Mouse (Mus musculus) embryonic fibroblast, embryonic 13.5 days (primary cell): Measurements from ENCODE around the gene Rab9b. TPM values are rescaled to one million over a fixed set of nuclear protein-coding genes. Genes with fewer than 3 reads are reported as not detected.

ENCODE experiments used
- H3K27ac ChIP-seq: 2 replicates; pipeline ENCODE4 v1.5.1; 2012; ENCODE audit warnings: low read length, control low read depth, inconsistent platforms; ENCODE audit not compliant: insufficient read depth
- H3K4me1 ChIP-seq: 2 replicates; pipeline ENCODE4 v1.6.1; 2011; ENCODE audit warnings: low read length; ENCODE audit not compliant: control insufficient read depth, insufficient read depth
- H3K4me3 ChIP-seq: 2 replicates; pipeline ENCODE4 v1.5.1; 2011; ENCODE audit warnings: mild to moderate bottlenecking, control low read depth, low read length; ENCODE audit not compliant: insufficient read depth
- CTCF ChIP-seq: IDR thresholded peaks from 2 replicates; pipeline ENCODE4 v1.5.1; 2011; ENCODE audit warnings: mild to moderate bottlenecking, control low read depth, low read length, moderate library complexity, borderline replicate concordance; ENCODE audit not compliant: insufficient read depth
- POLR2A ChIP-seq: IDR thresholded peaks from 2 replicates; pipeline ENCODE4 v1.6.1; 2011; ENCODE audit warnings: low read depth, mild to moderate bottlenecking, control low read depth, low read length, moderate library complexity
- polyA plus RNA-seq: library from polyadenylated mRNA; stranded (reverse); fragments of >200 nt; gene quantifications from 2 replicates; pipeline ENCODE4 v1.2.4, GENCODE M21; 2011; ENCODE audit warnings: low read depth; ENCODE audit not compliant: missing spikeins, insufficient read length

Rab9b gene
- 0.12 TPM in 1 of 2 replicates, not detected in the other for polyA plus RNA-seq

GRCm38 (mm10) chrX:136868061-136869040, at the start of gene Rab9b:
Gene Rab9b, minus strand, starts transcription at chrX:136868755.
- Histone ChIP-seq H3K27ac (no peak within 1 kb of the TSS), H3K4me1 (no peaks in the 10 kb centered on the region), H3K4me3 (peak within 1 kb of the TSS; percentile 50)
- TF ChIP-seq POLR2A (no peak), CTCF (no peak)

DNA sequence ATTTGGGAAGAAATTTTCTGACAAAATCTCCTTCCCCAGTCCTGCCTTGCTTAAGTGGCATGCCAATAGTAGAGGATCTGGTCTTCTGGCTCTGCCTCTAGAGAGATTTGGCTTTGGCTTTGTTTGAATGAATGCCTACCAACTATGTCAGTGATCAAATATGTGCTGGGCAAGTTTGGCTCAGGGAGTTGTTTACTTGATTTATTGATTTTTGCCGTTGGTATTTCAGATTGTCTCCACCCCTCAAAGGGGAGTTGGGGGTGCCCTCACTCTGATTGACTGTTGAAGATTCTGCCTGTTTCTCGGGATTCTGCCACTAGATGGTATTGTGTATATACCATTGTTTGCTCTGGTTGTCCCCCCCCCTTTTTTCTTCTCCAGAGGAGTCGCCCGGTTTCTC, 35.8 kb upstream of the Rab9b start:
- TF ChIP-seq POLR2A (no peak), CTCF (no peak)
- H3K4me1 ChIP-seq, result no peaks in the 10 kb centered on the region
- no peak overlapping the region for H3K27ac ChIP-seq
- no peak overlapping the region for H3K4me3 ChIP-seq

GRCm38 (mm10) chrX:136895757-136896156, 27.2 kb upstream of the Rab9b start:
- TF ChIP-seq POLR2A (no peak), CTCF (no peak)
- Histone ChIP-seq H3K4me3 (no peak overlapping the region), H3K27ac (no peak overlapping the region), H3K4me1 (no peaks in the 10 kb centered on the region)

DNA sequence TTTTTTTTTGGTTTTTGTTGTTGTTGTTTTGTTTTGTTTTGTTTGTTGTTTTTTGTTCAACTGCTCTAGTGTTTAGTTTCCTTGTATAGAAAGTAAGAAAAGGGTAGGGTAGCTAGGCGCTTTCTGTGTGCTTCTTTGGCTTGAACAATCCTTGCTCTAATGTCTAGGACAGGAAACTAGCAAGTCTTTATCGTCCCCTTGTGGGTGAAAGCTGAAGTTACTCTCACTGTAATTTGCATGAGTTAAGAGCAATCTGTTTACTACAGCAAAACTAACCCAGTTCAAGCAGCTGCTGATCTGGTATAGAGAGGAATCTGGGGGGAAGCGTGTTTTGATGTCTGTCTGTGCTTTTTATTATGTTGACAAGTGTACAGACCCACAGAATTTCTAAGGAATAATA, 18.3 kb downstream of the Rab9b start:
- no peak overlapping the region for H3K4me3 ChIP-seq
- no peak overlapping the region for H3K27ac ChIP-seq
- TF ChIP-seq CTCF, result no peak
- TF ChIP-seq POLR2A, result no peak
- no peaks in the 10 kb centered on the region for H3K4me1 ChIP-seq

DNA sequence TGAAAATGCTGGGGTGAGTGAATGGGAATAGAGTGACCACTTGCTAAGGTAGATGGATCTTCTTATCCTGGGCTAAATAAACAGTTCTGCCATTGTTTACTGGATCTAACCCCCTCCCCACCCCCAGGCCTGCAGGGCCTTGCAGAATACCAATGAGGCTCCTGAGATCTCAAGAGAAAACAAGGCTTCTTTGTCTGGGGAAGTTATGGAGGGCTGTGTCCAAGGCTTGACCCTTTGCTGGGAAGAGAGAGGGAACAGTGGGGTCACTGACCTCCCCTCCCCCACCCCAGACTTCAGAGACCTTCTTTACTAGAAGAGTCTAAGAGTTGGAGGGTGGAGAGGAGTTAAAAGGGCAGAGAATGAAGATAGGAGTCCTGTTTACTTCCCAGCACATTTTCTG, 39.9 kb downstream of the Rab9b start:
- H3K4me3 ChIP-seq, result no peak overlapping the region
- H3K4me1 ChIP-seq, result no peaks in the 10 kb centered on the region
- TF ChIP-seq POLR2A (no peak), CTCF (no peak)
- H3K27ac ChIP-seq, result no peak overlapping the region

DNA sequence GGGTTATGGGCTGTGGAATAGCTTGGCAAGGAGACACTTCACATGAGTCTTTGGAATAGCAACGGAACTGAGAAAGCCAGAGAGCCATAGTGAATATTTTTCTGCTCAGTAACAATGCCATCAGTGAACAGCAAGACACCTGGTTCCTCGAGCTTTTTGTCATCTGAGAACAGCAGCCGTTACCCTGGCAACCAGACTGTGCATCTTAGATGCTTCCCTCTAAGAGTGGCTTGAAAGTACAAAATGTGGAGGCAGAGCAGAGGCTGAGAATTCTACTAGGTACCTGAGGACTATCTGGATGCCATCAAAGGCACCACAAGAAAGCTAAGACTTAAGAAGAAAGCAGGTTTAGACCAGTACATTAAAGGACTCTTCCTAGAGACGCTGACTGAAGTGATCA, 43.5 kb downstream of the Rab9b start:
- H3K4me3 ChIP-seq, result no peak overlapping the region
- H3K27ac ChIP-seq, result no peak overlapping the region
- TF ChIP-seq CTCF, result no peak
- no peak for TF ChIP-seq POLR2A
- H3K4me1 ChIP-seq, result no peaks in the 10 kb centered on the region

DNA sequence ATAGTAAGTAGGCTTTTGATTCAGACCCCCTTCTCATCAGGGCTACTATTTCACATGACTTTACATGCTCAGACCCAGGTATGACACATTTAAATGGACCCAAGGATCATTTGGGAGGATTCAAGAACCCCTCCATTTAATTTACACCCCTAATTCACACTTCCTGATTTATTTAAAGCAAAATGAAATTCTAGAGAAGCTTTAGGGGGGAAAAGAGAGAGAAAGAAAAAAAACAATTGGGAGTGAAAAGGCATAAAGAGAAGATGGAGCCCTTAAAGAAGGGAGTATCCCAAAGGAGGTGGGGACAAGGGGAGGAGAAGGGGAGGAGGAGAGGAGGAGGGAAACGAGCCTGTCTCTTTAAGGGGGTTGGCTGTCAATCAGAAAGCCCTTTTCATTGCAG, 46.2 kb downstream of the Rab9b start, which contains the start of gene Plp1:
Gene Plp1 (plus strand): TSS at position 301 of the 400 bp plus-strand sequence.
- H3K27ac ChIP-seq, result no peak within 1 kb of the TSS
- TF ChIP-seq CTCF, result no peak
- TF ChIP-seq POLR2A, result no peak
- H3K4me3 ChIP-seq, result no peak within 1 kb of the TSS
- no peaks in the 10 kb centered on the region for H3K4me1 ChIP-seq

GRCm38 (mm10) chrX:136820250-136820649, 48.3 kb downstream of the Rab9b start:
- Histone ChIP-seq H3K4me3 (no peak overlapping the region), H3K27ac (no peak overlapping the region), H3K4me1 (no peaks in the 10 kb centered on the region)
- TF ChIP-seq CTCF, result peak; percentile 51; the same call in 1 of the 2 replicates
- TF ChIP-seq POLR2A, result no peak

DNA sequence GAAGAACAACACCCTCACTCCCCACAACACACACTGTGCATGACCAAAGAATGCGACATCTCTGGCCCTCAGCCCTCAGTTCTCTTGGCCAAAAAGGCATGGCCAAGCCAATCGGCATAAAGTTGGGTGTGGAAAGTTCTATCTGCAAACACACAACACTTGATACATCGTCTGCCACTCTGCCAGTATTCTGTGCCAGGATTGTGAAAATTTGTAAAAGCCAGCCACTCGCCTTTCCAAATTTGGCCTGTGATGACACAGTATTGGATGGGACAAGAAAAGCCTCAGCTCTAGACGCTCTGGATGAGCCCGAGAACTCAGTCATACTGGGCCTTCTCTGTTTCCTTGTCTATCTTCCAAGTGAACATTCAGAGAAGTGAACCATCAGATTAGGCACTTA, 48.8 kb downstream of the Rab9b start:
- Histone ChIP-seq H3K4me1 (no peaks in the 10 kb centered on the region), H3K4me3 (no peak overlapping the region), H3K27ac (no peak overlapping the region)
- no peak for TF ChIP-seq CTCF
- no peak for TF ChIP-seq POLR2A

Other genes starting within 250 kb of the Rab9b start
- gene Tceal1, start 160.8 kb downstream of the Rab9b start, polyA plus RNA-seq, result 6.1 and 7.6 TPM in 2 replicates
- gene Morf4l2, start 125.1 kb downstream of the Rab9b start, polyA plus RNA-seq, result 634 and 777 TPM in 2 replicates
- gene Glra4, start 88.6 kb downstream of the Rab9b start, polyA plus RNA-seq, result not detected in 2 replicates
- 1.2 and 2.6 TPM in 2 replicates for gene Plp1, start 46.1 kb downstream of the Rab9b start, polyA plus RNA-seq
- not detected in 2 replicates for gene H2bfm, start 58.6 kb upstream of the Rab9b start, polyA plus RNA-seq
- 3.9 and 4.5 TPM in 2 replicates for gene Tmsb15b2, start 106.7 kb upstream of the Rab9b start, polyA plus RNA-seq
- gene Tmsb15l, start 108.1 kb upstream of the Rab9b start, polyA plus RNA-seq, result 1.1 TPM in 1 of 2 replicates, not detected in the other
- gene Tmsb15b1, start 108.1 kb upstream of the Rab9b start, polyA plus RNA-seq, result 16.7 and 18.6 TPM in 2 replicates
- gene Zcchc18, start 124.4 kb upstream of the Rab9b start, polyA plus RNA-seq, result 2.7 and 4.5 TPM in 2 replicates
- gene Slc25a53, start 169.5 kb upstream of the Rab9b start, polyA plus RNA-seq, result 6.7 and 8.0 TPM in 2 replicates
- gene Fam199x, start 180.8 kb upstream of the Rab9b start, polyA plus RNA-seq, result 7.9 and 8.1 TPM in 2 replicates